Mouse (Mus musculus): ENCODE results near the gene Lzts3.
"Not testable (repeated sequence)": the region's sequence is repeated elsewhere in the genome, so short reads cannot be mapped to it uniquely, and the experiment has no call there.

Lzts3 gene

DNA sequence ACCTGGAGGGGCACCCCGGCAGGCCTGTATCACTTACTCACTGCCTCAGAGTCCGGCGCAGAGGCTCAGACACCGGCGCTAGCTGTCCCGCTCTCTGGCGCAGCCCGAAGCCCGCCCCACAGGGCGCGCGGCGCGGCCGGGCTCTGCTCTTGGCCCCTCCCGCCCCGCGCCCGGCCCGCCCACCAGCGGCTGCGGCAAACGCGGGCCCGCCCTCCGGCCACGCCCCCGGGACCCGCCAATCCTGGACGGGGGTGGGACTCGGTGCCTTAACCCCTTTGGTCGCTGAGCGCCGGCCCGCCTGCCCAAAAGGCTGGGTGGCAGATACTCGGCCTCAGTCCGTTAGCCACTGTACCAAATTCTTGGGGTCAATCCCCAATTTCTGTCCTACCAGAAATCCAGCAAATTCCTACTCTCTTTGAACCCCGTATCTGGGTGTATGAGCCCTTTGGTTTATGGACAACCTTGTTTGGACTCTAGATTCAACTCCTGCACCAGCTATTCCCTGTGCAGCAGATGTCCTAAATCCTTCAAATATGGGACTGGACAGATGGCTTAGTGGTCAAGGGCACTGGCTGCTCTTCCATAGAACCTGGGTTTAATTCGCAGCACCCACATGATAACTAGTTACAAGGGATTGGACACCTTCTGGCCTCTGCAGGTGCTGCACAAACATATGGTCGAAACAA, at the start of gene Lzts3:
TSS of gene Lzts3 (minus strand) at position 120 of the 686 bp plus-strand sequence.
- peak; percentile 97 for DNase-seq (ENCODE audit: inconsistent ontology term)

DNA sequence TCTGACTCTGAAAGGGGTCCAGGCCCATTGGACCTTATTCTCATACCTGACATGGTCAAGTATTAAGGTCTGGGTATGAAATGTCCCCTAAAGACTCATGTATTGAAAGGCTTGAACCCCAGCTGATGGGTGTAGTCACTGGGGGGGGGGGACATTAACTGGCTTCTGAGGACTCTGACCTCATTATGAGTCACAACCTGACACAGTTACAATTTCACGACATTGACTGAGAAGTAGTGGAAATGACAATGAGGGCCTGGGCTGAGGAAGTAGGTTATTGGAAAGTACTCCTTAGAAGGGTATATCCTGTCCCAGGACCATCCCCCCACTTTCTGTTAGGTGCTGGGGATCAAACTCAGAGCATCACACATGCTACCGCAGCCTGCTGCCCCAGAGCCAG, 46.4 kb upstream of the Lzts3 start:
- peak; percentile 37 for DNase-seq (ENCODE audit: inconsistent ontology term)

DNA sequence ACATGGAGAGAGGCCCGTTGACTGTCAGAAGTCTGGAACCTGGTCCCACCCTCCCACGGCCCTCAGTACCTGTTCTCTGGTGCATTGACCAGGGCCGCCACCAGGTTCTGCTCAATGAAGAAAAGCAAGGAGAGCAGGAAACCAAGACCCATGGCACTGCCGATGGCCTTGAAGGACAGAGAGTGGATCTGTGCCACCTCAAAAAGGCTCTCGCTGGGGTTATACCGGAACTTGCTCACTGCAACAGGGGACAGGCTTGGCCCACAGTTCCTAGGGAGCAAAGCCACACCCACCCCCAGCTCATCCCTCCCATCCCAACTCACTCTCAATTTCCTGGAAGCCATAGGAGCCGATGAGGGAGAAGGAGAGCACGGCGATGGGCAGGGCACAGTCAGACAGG, 42.8 kb upstream of the Lzts3 start:
- no peak for DNase-seq (ENCODE audit: inconsistent ontology term)

DNA sequence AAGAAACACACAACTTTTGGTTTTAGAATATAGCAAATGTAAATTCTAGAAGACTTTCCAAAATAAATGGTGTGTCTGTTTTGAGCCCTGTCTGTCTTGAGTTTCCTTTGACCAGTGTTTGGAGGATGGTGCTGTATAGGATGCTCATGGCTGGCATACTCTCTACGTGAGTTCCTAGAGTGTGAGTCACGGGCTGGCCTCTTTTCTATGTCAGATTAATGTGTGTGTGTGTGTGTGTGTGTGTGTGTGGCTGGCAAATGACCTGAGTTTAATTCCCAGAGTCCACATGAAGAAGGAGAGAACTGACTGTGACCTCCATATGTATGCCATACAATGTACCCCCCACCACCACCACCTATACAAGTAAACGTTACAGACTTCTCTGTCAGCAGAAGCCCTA, 38.9 kb upstream of the Lzts3 start:
- DNase-seq (ENCODE audit: inconsistent ontology term), result peak; percentile 45

DNA sequence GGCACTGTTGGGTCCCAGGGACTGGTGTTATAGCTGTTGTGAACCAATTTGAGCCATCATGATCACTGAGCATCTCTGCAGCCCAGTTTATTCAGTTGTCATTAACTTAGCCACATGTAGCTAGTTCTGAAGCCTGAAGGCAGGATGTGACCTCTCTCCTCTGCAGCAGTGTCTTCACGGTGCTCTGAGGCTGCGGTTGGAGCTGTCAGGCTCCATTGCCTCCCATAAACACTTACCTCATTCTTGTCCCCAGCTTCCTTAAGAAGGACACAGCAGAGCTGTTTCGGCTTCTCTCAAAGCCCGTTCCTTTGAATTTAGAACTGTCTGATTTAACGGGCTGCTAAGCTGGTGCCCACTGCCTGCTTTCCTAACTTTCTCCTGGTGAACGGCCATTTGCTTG, 37.3 kb upstream of the Lzts3 start:
- DNase-seq (ENCODE audit: inconsistent ontology term), result no peak

DNA sequence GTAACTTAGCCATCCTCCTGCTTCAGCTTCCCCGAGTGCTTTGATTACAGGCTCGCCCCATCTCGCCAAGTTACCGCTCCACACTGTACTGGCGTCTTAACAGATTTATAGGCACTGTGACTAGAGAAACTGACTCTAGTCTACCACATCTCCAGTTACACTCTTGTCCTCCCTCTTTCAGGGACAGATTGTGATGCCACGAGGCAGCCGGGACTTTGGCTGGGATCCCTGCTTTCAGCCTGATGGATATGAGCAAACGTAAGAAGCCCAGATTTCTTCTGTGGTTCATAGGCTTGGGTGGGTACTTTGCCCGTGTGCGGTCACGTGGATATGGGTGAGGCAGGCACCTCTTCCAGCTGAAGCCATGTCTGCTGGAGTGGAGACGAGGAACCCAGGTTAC, 36.6 kb upstream of the Lzts3 start:
- DNase-seq (ENCODE audit: inconsistent ontology term), result no peak

DNA sequence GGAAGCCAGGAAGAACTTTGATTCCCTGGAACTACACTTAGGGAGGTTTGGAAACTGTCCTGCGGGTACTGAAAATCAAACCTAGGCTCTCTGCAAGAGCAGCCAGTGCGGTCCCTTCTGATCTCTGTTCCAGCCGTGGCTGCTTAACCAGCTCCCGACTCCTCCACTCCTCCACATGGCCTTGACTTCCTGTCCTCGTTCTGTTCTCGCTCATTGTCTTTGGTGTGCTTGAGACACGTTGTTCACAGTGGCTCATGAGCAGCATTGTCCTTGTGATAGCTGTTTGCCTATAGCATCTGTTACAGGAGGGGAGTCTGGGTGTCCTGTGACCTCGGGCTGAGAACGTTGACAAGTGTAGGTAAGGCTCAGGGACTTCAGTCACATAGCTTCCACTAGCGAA, 34.6 kb upstream of the Lzts3 start:
- no peak for DNase-seq (ENCODE audit: inconsistent ontology term)

DNA sequence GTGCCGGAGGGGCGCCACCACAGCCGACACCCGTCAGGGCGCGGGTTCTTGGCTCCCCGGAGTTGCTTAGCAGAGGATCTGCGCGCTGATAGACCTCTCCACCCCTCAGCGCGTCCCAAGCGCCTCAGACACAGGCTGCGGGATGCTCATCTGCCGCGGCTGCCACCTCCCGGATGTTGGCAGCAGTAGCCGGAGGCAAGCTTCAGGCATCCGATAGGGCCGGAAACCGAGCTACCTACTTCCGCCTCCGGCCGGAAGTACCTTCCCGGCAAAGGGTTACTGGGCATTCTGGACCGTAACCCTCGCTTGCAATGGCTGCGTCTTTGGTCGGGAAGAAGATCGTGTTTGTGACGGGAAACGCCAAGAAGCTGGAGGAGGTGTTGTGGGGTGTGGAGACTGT, 25.0 kb upstream of the Lzts3 start, which contains the start of gene Itpa:
TSS of gene Itpa (plus strand) at position 52 of the 400 bp plus-strand sequence.
- peak; percentile 89 for DNase-seq (ENCODE audit: inconsistent ontology term)

DNA sequence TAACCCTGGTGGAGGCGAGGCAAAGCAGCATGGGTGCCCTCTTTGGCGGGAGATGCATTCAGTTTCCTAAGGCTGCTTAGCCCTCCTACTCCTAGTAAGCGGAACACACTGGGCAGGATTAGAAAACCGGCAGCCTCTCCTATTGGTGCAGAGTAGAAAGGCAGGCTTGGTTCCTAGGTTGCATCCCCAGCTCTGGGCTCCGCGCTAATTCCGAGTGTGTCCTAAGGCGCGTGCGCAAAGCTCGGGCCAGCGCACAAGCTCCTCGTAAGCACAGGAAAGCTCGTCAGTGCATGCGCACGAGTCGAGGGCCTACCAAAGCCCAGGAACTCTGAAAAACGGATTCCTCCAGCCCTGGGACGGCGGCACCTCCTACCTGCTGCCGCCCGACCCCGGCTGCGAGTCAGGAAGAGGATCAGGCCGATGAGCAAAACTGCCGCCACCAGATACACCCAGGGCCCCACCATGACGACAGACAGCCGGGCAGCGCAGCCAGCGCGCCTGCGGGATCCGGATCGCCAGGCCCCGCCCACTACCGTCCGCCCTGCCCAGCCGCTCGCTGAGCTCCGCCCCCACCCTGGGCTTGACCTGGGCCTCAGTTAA, 21.6 kb upstream of the Lzts3 start, which contains the start of gene Ddrgk1:
TSS of gene Ddrgk1 (minus strand) at position 558 of the 600 bp plus-strand sequence.
- DNase-seq (ENCODE audit: inconsistent ontology term), result peak; percentile 96

DNA sequence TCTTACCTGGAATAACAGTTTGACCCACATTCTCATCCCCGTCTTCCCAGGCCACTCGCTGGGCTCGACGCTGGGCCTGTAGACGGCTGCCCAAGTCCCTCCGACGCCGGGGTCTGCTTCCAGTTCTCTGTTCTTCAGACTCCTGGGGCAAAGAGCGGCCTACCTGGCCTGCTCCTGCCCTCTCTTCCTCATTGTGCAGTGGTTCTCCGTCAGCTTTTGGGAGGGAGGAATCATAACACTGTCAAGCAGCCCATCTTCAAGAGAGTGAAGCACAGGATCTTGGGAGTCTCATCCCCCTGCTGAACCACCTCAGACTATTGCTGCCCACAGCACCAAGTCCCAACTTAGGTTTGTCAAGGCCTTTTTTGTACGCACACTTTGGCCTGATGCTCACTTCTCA, 20.7 kb upstream of the Lzts3 start:
- DNase-seq (ENCODE audit: inconsistent ontology term), result no peak

DNA sequence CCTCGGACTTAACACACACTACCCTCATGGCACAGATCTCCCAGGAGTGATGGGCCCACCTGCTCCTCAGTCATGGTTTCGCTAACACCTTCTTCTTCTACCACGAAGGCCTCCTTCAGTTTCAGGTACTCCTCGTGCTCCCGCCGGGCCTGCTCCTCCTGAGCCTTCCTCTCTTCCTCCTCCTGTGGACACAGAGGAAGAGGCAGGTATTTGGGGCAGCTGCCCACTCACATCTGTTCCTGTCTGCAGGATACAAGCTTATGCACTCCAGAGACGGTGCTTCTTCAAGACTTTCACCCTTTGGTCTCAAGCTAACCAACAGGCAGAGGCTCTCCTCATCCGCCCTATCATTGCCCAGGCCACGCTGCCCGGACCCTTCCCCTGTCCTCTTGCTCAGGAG, 15.9 kb upstream of the Lzts3 start:
- no peak for DNase-seq (ENCODE audit: inconsistent ontology term)

DNA sequence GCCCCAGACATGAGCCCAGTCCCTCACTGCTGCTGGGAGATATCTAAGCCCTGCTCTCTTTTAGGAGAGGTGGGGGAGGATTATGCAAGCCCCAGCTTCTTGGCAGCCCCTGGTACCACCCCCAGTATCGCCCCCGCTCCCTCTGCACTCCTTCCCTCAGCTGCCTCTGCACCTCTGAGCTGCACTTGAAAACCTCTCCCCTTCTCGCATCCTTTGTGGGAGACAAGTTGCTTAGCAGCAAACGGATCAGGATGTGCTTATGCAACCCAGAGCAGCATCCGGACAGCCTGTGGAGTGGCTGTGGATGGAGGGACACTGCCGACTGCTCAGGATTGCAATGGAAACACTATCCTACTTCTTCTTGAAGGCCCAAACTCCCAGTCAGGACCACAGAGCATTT, 14.9 kb upstream of the Lzts3 start:
- no peak for DNase-seq (ENCODE audit: inconsistent ontology term)

DNA sequence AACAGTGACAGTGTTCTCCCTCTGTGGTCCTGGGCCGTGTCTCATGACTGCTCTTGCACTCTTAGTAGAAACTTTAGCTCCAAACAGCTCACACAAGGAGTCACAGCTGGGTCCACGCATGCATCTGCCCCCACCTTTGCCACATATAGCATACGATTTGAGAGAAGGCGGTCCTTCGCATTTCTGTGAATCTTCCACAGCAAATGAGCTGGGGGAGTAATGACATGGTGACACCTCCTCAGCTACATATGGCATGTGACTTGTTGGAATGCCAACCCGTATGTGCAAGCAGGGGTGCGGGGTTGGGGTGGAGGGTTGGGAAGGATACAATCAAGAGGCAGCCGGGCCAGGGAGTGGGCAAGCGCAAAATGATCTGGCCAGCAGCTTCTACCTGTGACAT, 13.9 kb upstream of the Lzts3 start:
- DNase-seq (ENCODE audit: inconsistent ontology term), result no peak

DNA sequence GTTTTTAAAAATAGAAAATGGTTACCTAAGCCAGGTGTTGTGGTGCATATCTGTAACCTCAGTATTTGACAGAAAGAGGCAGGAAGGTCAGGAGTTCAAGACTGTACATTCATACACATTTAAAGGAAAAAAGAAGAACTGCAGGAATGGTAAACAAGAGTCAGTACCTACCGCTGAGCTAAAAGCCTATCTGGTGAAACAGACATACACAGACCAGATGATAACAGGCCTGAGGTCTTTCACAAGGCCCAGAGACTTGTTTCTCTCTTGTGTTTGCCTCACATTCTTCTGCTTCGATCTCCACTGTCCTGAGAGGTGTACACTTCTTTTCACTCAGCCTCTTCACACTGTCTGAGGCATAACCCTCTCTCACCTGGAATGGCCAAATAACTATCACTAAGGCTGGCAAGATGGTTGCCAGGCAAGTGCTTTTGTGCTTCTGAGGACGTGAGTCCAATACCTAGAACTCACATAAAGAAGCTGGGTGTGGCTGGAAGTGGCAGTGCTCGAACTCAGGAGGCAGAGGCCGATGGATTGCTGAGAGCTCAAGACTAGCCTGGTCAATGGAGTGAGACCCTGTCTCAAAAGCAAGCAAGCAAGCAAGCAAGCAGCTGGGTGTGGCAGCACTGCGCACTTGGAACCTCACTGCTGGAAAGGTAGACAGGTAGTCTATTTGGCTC, 13.2 kb upstream of the Lzts3 start:
- no peak for DNase-seq (ENCODE audit: inconsistent ontology term)

DNA sequence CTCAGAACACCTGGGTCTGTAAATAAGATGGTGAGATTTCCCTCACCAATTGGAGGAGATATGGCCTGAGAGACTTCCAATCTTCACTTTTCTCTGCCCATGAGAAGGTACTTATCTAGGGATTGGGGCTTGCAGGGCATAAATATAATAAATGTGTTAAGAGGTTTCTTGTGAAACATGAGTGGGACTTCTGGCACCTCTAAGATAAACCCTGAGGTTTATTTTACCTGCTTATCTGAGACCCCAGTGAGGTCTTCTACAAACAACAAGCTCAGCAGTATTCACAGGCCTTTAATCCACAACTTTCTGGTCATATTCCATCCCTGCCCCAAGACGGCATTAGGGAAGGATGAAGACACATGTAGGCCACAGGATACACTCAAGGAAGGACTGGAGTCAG, 11.2 kb upstream of the Lzts3 start:
- no peak for DNase-seq (ENCODE audit: inconsistent ontology term)

DNA sequence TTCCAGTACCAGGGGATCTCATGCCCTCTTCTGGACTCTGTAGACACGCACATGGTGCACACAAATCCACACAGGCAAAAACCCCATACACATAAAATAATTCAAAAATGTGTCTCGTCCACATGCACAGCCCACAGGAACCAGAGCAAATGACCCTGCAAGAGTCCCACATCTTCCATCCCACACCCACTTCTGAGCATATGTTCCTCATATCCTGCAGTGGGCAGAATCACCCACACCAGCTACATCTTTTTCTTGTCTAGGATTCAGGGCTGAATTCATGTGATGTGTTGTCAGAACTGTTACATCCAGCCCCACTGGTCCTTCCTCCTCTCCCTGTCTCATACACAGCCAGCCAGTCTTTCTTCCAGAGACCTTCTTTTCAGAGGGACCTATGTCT, 10.7 kb upstream of the Lzts3 start:
- DNase-seq (ENCODE audit: inconsistent ontology term), result no peak

DNA sequence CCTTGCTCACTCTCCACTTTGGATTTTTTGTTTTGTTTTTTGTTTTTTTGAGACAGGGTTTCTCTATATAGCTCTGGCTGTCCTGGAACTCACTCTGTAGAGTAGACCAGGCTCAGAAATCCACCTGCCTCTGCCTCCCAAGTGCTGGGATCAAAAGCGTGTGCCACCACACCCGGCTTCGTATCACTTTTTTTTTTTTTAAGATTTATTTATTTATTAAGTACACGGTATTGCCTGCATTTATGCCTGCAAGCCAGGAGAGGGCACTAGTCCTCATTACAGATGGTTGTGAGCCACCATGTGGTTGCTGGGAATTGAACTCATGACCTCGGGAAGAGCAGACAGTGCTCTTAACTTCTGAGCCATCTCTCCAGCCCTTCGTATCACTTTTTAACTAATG, 6.4 kb upstream of the Lzts3 start:
- DNase-seq (ENCODE audit: inconsistent ontology term), result not testable (repeated sequence)

DNA sequence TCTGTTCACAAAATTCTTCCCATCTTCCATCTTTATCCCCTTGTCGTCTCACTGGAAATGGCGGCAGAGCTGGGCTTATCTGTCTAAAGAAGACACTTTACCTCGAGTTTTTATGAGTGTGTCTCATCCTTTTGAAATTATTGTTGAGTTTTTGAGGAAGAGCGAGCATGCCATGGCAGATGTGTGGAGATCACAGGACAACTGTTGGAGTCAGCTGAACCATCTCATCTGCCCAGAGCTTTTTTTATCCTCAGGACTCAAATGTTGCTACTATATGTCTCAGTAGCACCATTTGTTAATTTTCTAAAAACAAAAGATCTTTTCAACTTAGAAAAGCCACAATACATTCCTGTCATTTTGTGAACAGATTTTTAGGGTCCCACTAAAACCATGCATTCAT, 2.6 kb upstream of the Lzts3 start:
- no peak for DNase-seq (ENCODE audit: inconsistent ontology term)

DNA sequence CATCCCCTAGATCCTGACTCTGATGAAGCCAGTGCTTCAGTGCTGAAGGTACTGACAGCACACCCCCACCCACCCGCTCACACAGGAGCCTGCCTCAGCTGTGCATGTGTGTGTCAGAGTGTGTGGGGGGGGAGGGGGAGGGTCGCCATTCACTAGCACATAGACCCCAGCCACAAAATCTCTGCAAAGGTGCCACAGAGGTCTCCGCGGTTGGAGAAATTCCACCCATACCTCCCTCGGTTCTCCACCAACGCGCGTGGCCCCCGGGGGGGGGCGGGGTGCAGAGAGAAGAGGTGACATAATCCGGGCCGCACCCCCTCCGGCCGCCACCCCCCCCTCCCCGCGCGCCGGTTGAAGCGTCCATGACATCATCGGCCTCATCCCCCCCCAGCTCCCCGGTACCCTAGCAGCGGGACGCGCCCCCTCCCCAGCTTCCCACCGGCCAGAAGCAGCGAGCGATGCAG, 374 bp downstream of the Lzts3 start:
- DNase-seq (ENCODE audit: inconsistent ontology term), result peak; percentile 70

DNA sequence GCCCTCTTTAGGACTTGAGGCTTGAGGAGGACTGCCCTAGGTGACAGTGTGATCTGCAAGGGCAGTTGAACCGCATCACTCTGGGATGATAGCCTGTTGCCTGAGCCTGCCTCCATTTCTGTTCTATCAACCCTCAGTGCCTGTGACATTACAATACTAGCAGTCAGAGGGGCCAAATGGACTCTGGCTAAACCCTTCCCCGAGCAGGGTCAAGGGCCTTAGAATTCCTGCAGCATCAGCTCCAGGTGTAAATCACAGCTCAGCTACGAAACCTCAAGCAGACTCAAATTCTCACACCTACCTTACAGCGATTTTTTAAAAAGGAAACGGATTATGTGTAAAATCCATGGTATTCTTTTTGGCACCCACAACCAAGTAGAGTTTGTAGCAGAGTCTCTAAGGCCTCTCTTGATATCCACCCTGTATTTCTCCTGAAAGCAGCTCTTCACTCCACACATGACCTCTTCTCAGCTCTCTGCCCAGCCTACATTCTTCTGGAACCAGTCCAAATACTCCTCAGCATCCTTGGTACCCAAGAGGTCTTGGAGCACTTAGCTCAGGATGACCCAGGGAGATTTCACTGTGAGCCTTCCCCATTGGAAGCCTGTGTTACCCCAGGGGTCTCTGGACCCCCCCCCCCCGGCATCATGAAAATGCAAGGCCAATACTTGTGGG, 1.1 kb downstream of the Lzts3 start:
- no peak for DNase-seq (ENCODE audit: inconsistent ontology term)

DNA sequence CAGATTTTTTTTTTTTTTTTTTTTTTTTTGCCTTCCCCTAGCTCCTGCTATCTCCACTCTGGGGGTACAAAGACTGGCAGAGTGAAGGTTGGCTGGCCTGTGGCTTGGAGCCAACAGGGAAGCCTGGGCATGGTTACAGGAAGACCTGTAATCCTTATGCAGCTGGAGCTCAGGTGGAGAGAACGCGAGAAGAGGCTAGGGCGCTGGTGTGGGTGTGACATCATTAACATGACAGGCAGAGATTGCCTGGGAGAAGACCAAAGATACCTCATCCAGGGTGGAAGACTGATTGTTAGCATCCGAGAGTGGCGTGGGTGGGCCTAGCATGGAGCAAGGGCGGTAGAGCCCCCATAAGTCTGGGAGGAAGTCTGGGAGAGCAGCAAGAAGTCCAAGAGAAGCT, 3.3 kb downstream of the Lzts3 start:
- no peak for DNase-seq (ENCODE audit: inconsistent ontology term)

DNA sequence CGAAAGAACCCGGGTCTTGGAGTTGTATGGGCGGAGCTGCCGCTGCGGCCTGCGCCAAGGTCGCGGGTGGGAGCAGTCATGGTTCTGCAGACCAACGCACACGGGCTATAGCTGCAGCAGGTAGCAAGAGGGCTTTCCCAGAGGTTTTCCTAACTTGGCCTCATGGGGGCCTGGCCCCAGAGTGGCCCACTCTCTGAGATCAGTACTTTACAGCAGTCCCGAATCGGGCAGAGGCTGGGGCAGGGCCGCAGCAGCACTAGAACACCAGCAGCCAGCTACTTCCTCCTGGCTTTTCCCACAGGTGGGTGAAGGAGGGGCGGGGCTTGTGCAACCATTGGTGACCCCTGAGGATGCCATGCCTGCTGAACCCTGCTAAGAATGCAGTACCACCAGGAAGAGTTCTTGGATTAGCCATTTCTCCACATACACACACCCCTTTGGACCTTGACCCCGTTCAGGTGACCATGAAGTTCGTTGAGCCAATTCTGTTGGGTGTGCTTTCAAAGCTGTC, 4.4 kb downstream of the Lzts3 start:
- DNase-seq (ENCODE audit: inconsistent ontology term), result no peak

All from Muller cell, postnatal 12 days (primary cell).